Mouse (Mus musculus): Measurements from ENCODE around the gene Wscd2.

GRCm38 (mm10) chr5:113635861-113636565, 145.9 kb downstream of the Wscd2 start:
- no peak for TF ChIP-seq CTCF (IDR thresholded peaks at IDR 0.05; ENCODE audit: low read depth)
- TF ChIP-seq EP300 (IDR thresholded peaks at IDR 0.05; ENCODE audit: low read depth) = no peak
